Mouse (Mus musculus): ENCODE results near the gene Flot2.
"Not testable (repeated sequence)": the region's sequence is repeated elsewhere in the genome, so short reads cannot be mapped to it uniquely, and the experiment has no call there.

Flot2 gene

DNA sequence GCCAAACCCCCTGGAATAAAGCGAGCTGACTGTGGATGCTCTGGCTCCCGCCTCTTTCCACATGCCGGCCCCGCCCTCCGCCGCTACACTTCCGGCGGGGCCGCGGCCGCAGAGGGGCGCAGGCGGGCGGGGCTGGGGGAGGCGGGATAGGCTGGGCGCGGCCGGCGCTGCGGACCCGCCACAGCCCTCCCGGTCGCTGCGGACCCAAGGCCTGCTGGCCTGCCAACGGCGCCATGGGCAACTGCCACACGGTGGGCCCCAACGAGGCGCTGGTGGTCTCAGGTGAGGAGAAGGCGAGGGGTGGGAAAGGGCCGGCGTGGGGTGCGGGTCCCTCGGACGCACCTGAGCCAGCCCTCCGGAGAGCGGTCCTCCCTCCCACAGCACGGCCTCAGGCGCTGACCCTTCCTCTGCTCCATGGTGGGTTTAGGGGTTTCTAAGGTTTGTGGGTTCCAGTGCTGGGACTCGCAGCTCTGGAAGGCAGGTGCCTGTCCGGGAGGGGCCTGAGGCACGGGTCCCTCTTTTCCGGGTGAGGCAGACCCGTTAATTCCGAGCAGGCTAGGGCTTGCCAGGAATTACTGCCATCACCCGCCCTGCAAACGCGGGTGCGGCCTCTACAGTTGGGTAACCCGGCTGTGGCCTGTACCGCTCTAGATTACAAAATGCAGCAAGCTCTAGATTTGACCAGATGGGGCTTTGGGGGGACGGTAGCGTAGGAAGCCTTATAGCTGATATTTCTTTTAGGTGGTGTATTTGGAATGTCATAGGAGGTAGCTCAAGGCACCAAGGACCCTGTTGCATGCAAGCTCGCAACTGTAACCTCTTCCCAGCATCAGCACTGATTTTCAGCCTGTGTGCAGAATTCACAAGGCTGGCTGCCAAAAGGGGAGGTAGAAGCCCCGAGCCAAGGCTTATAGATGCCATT is at the start of gene Flot2:
TSS of gene Flot2 (plus strand) at position 101 of the 922 bp plus-strand sequence.
- in situ Hi-C loops (cut with MboI, MseI): no loop called here

DNA sequence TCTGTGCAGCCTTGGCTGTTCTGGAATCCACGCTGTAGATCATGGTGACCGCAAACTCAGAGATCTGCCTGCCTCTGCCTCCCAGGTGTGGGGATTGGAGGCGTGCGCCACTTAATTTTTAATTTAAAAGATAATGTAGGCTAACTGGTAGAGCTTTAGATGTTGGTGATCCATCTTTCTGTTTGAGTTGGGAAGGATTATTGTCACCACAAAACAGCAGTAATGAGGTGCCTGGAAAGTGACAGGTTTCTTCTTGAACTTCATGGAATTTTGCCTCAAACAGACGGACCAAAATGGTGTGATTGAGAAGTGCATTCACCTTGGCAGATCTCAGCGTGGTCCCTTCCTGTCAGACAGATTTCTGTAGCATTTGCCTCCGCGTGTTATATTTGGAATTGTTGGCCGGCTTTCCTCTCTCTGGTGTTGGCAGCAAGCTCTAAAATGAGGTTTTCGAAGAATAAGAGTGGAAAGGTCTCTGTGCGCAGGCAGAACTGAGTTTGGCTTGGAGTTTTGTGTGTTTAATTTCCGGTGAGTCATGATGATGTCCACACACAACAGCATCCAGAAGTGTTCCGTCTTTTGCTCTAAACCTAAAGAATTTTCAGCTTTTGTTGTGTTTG is 48.5 kb upstream of the Flot2 start:
- in situ Hi-C loops (cut with MboI, MseI): no loop called here

DNA sequence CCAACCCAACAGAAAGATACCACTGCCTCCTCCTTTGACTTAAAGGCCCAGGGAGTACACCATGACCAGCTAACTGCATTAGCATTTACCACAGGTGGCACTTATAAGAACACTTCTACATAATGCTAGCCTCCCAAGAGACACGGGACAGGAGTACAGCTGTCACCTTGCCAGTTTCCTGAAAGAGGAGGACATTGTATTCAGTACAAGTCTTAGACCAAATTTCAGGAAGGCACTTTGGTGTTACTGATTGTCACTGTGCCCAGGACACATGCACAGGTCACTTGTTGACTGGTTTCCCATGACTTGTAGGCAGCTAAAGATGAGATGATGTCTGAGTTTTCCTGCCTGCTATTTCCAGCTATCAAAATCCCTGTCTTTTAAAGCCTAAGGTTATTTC is 42.2 kb upstream of the Flot2 start:
- in situ Hi-C loops (cut with MboI, MseI): no loop called here

DNA sequence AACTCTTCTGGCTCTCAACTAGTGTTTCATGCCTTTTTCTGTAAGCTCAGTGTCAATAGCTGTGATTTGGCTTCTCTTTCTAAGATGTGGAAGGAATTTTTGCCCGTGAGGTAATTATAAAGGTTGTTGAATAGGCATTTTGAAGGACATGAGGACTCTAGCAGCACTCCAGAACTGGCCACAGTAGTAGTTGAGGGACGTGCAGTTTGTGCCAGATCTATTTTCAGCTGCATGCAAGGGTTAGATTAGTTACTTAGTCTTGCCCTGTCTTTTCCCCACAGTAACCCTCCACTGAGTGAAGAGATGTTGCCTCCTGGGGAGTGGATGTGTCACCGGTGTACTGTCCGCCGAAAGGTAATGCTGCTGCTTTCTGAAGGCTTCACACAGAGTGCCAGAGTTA is 31.3 kb upstream of the Flot2 start:
- in situ Hi-C loops (cut with MboI, MseI): no loop called here

DNA sequence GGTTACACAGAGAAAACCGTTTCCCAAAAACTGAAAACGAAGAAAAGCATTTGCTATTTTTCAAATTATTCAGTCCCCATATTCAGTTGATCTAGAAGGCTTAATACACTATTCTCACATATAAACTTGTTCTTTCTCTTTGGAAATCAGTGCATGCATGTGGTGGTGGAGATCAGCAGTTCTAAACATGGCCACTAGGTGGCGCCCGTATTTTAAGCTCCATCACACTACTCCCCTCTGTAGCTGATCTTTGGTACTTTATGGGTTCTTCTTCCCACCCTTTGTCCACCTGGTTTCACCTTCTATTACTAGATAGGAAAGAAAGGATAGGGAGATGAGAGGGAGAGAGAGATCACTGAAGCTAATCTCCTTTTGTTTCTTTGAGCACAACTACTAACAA is 18.1 kb upstream of the Flot2 start:
- in situ Hi-C loops (cut with MboI, MseI): loop anchor here (10.0 kb wide), 1 partner anchor 465 kb away; no protein-coding TSS in a partner anchor

DNA sequence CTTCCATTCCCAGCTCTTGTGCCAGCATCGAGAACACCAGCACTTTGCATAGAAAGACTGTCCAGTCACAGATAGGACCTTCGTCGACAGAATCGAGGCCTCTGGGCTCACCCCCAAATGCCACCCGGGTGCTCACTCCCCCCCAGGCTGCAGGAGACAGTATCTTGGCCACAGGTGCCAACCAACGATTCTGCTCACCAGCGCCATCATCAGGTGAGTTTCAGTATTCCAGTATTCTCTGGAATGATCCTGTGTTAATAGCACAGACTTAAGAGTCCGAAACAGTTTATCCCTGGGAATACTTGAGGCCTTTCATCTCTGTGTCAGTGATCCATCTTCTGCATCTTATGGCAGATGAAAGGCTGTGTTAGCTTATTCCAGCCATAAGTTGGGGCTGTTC is 14.1 kb upstream of the Flot2 start:
- in situ Hi-C loops (cut with MboI, MseI): no loop called here

DNA sequence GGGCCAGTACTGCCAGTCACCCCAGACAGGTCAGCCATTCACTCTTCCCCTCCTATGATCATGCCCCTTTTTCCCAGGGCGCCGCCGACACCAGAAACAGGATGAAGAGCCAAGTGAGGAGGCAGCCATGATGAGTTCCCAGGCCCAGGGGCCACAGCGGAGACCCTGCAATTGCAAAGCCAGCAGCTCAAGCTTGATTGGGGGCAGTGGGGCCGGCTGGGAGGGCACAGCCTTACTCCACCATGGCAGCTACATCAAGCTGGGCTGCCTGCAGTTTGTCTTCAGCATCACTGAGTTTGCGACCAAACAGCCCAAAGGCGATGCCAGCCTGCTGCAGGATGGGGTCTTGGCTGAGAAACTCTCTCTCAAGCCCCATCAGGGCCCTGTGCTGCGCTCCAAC is 8.5 kb upstream of the Flot2 start:
- in situ Hi-C loops (cut with MboI, MseI): no loop called here

DNA sequence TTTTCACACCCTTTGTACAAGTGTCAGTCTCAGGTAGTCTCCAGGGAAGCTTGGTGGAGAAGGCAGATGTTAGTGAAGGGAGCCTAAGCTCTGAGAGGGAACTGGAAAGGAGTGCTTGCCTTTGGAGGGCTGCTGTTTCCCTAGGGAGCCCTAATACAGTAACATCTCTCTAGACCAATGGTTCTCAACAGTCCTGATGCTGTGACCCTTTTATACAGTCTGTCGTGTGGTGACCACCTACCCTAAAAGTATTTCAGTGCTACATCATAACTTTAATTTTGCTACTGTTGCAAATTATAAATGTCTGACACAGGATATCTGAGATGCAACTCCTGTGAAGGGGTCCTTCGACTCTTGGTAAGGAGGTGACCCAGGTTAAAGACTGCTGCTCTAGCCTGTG is 7.1 kb upstream of the Flot2 start:
- in situ Hi-C loops (cut with MboI, MseI): no loop called here

DNA sequence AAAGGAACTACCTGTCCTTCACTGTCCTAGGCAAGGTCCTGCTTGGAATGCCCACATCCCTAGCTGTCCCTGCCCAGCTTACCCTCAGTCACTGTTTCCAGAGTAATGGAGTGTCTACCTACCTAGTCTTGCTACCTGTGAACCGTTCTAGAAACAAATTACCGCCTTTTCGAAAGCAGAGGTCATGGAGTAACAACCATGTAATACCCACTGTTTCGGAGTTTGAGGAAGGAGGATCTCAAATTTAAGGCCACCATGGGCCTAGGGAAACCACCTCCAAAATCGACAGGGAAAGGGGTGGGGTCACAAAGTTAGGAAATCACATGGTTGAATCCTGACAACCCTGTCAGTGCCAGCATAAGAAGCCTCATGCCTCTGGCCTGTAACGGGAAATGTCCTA is 6.3 kb upstream of the Flot2 start:
- in situ Hi-C loops (cut with MboI, MseI): no loop called here

DNA sequence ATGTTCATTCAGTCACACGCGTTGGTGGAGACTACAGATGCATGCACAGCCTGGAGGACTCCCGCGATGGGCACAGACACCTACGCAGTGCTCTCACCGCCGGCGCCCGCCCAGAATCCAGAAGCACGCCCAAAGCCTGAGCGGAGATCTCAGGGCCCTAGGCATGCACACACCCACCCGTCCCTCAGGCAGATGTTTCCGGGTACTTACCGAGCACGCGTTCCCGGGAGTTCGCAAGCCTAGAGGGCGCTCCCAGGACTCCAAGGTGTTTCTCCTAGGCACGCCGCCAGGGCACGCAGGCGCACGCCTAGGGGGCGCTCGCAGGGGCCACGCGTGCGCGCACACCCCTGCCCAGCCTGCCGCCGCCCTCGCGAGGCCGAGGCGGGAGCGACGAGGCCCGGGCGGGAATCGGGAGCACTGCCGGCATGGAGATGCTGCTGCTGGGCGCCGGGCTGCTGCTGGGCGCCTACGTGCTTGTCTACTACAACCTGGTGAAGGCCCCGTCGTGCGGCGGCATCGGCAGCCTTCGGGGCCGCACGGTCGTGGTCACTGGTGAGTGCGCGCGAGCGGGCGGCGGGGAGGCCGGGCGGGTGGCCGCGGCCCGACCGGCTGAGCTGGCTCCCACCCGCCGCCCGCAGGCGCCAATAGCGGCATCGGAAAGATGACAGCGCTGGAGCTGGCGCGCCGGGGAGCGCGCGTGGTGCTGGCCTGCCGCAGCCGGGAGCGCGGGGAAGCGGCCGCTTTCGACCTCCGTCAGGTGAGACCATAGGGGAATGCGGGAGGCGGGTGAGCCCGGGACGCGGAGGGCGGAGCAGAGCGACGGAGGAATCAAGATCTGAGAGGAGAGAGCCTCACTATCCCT is 5.6 kb upstream of the Flot2 start, which contains the start of gene Dhrs13:
TSS of gene Dhrs13 (plus strand) at position 334 of the 862 bp plus-strand sequence.
- in situ Hi-C loops (cut with MboI, MseI): no loop called here

DNA sequence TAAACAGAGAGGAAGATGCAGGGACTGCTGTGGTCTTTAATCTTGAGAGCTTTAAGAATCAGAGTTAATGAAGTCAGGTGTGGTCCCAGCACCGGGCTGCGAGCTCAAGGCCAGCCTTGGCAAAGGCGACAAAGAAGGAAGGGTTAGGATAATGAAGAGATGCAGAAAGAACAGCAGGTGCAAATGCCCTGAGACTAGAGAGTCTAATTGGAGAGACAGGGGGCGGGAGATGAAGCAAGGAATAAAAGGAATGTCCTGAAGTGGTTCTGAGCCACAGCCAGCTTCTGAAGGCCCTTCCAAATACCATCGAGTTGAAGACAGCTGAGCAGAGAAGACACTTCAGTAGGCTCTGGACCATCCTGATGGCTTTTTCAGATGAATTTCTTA is 4.9 kb upstream of the Flot2 start:
- in situ Hi-C loops (cut with MboI, MseI): no loop called here

DNA sequence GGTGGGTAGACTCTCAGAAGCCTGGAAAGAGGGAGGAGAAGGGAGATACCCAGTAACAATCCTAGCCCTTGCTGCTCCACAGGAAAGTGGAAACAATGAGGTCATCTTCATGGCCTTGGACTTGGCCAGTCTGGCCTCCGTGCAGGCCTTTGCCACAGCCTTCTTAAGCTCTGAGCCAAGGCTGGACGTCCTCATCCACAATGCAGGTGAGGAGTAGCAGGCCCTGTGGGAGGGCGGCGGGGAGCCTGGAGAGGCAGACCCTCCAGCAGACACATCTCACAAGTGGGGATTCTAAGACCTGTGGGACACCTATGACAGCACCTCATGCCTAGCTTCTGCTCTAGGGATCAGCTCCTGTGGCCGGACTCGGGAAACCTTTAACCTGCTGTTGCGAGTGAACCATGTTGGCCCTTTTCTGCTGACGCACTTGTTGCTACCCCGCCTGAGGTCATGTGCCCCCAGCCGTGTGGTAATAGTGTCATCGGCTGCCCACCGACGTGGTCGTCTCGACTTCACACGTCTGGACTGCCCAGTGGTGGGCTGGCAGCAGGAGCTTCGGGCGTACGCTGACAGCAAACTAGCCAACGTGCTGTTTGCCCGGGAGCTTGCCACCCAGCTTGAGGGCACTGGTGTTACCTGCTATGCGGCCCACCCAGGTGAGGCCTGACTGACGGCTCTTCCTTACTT is 3.7 kb upstream of the Flot2 start:
- in situ Hi-C loops (cut with MboI, MseI): no loop called here

DNA sequence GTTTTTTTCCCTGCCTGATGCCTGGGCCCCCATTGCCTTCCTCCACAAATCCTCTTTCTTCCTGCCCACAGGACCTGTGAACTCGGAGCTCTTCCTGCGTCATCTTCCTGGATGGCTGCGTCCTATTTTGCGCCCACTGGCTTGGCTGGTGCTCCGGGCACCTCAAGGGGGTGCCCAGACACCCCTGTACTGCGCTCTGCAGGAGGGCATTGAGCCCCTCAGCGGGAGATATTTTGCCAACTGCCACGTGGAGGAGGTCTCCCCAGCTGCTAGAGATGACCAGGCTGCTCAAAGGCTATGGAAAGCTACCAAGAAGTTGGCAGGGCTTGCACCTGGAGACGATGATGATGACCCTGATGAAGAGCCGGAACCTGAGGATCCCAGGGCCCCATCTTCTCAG is 940 bp upstream of the Flot2 start:
- in situ Hi-C loops (cut with MboI, MseI): no loop called here

DNA sequence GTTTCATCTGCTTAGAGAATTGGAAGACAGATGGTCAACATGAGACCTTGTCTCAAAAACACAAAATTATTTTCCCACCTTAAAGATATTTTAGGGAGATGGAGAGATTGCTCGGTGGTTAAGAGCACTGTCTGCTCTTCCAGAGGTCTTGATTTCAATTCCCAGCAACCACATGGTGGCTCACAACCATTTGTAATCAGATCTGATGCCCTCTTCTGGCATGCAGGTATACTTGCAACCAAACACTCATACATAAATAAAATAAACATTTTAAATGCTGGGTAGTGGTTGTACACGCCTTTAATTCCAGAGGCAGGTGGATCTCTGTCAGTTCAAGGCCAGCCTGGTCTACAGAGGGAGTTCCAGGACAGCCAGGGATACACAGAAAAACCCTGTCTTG is 3.1 kb downstream of the Flot2 start:
- in situ Hi-C loops (cut with MboI, MseI): no loop called here

DNA sequence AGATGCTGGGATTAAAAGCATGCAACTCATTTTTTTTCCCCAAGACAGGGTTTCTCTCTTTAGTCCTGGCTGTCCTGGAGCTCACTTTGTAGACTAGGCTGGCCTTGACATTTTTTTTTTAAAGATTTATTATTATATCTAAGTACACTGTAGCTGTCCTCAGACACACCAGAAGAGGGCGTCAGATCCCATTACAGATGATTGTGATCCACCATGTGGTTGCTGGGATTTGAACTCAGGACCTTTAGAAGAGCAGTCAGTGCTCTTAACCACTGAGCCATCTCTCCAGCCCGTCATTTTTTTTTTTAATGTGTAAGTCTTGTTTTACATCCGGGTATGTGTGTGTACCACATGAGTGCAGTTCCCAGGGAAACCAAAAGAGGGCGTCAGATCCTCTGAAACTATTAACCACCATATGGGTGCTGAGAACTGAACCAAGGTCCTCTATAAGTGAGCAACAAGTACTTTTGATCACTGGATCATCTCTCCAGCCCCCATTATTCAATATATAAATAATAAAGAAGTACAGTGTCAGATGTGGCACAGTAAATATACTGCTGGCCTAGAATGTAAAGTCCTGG is 4.6 kb downstream of the Flot2 start:
- in situ Hi-C loops (cut with MboI, MseI): not testable (repeated sequence)

DNA sequence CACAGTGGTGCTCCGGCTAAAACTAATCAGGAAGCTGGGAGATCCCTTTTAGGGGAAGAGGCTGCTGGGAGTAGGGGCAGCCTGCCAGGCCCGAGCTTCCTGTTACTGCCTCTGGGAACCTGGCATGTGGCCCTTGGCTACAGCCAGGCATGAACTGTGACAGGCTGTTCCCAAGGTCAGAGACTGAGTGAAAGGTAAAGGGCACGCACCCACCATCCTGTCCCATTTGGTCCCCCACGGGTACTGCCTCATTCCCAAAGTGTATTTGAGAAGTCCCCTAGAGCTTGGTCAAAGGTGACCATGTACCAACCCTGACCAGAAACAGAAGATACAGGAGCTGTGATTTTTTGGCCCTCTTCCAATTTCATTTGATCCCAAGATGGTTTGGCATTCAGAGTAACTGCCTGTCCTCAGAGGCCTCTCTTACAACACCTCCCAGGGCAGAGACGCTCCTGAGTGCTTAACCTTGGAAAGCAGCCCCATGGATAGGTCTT is 7.1 kb downstream of the Flot2 start:
- in situ Hi-C loops (cut with MboI, MseI): no loop called here

DNA sequence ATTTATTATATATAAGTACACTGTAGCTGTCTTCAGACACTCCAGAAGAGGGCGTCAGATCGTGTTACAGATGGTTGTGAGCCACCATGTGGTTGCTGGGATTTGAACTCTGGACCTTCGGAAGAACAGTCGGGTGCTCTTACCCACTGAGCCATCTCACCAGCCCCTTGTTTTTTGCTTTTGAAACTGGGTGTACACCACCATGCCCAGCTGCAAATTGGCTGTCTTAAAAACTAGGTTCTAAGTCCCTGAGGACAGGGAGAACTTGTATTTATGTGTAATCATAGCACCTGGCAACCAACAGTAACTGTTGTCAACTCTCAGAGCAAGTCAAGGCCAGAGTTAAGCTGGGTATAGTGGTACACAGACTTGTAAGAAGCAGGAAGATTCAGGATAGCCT is 10.9 kb downstream of the Flot2 start:
- in situ Hi-C loops (cut with MboI, MseI): not testable (repeated sequence)

DNA sequence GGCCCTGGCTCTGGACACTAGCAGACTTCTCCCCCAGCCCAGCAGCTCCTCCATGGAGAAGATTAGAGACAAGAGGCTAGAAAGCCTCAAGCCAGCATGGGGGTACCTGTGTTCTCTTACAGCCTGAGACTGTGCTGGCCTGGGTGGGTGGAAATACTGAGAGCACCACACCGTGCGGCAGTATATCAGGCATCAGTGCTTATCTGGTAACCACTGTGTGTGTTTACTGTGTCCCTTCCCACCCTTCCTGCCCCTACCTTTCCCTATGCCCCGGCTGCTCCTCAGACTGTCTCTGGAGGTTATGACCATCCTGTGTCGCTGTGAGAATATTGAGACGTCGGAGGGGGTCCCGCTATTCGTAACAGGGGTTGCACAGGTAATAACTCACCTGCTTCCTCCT is 15.3 kb downstream of the Flot2 start:
- in situ Hi-C loops (cut with MboI, MseI): no loop called here

DNA sequence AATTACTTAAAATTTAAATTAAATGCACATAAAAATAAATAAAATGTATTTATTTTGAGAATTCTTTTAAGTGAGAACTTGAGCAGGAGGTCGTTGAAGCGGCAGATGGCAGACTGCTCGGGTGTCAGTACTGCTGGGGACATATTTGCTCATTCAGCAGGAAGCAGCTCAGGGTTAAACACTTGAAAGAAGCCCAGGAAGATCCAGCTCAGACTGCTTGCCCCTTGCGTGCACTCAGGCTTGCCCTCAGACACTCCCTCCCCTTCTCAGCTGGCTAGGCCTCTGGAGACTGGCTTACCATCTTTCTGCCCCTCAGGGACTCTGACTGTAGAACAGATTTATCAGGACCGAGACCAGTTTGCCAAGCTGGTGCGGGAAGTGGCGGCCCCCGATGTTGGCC is 19.2 kb downstream of the Flot2 start:
- in situ Hi-C loops (cut with MboI, MseI): no loop called here

DNA sequence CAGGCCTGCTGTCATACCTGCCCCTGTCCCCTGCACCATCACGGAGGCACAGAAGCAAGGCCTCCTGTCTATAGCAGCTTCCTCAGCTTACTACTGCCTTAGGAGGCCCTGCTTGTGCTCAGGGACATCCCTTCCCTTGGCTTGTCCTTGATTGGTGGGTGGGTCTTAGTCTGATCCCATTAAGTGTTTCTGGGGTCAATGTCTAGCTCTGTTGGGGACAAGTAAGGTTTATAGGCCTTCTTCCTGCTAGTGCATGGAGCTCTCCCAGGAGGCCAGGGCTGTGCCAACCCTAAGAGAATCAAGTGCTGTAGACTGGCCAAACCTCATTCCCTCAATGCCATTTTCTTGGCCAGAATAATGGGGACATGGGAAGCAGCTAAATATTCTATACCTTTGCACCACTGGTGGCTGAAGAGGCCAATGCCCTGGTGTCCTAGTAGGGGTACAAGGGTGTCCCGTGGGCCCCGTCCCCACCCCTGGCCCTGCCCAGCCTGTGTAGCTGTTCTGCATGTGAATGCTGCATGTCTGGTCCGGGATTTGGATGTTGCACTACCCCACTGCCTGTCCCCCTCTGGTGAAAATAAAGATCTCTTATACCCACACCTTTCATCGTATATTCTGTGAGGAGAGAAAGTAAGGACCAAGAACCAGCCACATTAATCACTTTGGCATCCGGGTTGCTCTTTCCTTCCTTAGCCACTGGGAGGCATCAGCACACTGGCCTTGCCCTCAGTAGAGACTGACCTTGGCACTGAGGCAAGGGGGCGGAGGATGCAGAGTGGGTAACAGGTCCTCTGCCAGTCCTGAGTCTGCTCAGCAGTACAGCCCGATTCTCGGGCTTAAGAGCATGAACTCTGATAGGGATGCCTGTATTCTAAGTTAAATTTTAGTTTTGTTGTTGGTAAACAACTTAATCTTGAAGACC is 22.4 kb downstream of the Flot2 start:
- in situ Hi-C loops (cut with MboI, MseI): no loop called here

Measured in T-helper 1 cell (primary cell).